Mouse (Mus musculus) limb, embryonic 14.5 days (tissue): ENCODE data around the gene Rab11fip4. TPM values are rescaled to one million over a fixed set of nuclear protein-coding genes. Genes with fewer than 3 reads are reported as not detected.

Experiments used
- ATAC-seq: fragments of 200-750 bp; cut with Nextera tagmentation; 2 replicates; pipeline ENCODE4 v1.8.0; 2017; ENCODE audit warnings: low read depth, moderate number of reproducible peaks, moderate TSS enrichment; ENCODE audit not compliant: low FRiP score
- DNase-seq: peaks from one replicate; pipeline ENCODE4 v3.0.0-alpha.2; 2015; ENCODE audit warnings: low spot score
- H3K27ac ChIP-seq: fragments of 300-500 bp; sonication (generic); replicated peaks from 2 replicates; pipeline ENCODE4 v1.5.1; 2014; ENCODE audit warnings: low read depth, mild to moderate bottlenecking, low read length, moderate library complexity, mixed read lengths
- H3K27me3 ChIP-seq: fragments of 300-500 bp; sonication (generic); 2 replicates; pipeline ENCODE4 v1.6.1; 2014; ENCODE audit warnings: low read length, mixed read lengths; ENCODE audit not compliant: control insufficient read depth, insufficient read depth
- H3K36me3 ChIP-seq: fragments of 300-500 bp; sonication (generic); 2 replicates; pipeline ENCODE4 v1.6.1; 2014; ENCODE audit warnings: mild to moderate bottlenecking, low read length, moderate library complexity, mixed read lengths; ENCODE audit not compliant: control insufficient read depth, insufficient read depth
- H3K4me1 ChIP-seq: fragments of 300-500 bp; sonication (generic); 2 replicates; pipeline ENCODE4 v1.6.1; 2014; ENCODE audit warnings: antibody characterized with exemption, low read length, mixed read lengths; ENCODE audit not compliant: control insufficient read depth, insufficient read depth
- H3K4me2 ChIP-seq: fragments of 300-500 bp; sonication (generic); replicated peaks from 2 replicates; pipeline ENCODE4 v1.6.1; 2014; ENCODE audit warnings: low read depth, mild to moderate bottlenecking, low read length, moderate library complexity; ENCODE audit not compliant: severe bottlenecking
- H3K4me3 ChIP-seq: fragments of 300-500 bp; sonication (generic); replicated peaks from 2 replicates; pipeline ENCODE4 v1.5.1; 2014; ENCODE audit warnings: low read length
- H3K9ac ChIP-seq: fragments of 300-500 bp; sonication (generic); 2 replicates; pipeline ENCODE4 v1.6.1; 2014; ENCODE audit warnings: mild to moderate bottlenecking, low read depth, low read length, moderate library complexity; ENCODE audit not compliant: severe bottlenecking
- H3K9me3 ChIP-seq: fragments of 300-500 bp; sonication (generic); 2 replicates; pipeline ENCODE4 v1.6.1; 2016; ENCODE audit warnings: low read length; ENCODE audit not compliant: control insufficient read depth
- POLR2A ChIP-seq: fragments of 200-500 bp; IDR thresholded peaks from 2 replicates; pipeline ENCODE4 v1.8.0; 2012; ENCODE audit warnings: inconsistent platforms, mild to moderate bottlenecking, moderate library complexity, borderline replicate concordance; ENCODE audit not compliant: insufficient read depth, insufficient read length; ENCODE audit errors: extremely low read depth
- WGBS: fragments of 180-500 bp; shearing (Covaris S2); extraction: QIAGEN DNeasy Blood & Tissue Kit; methylation state at CpG from one replicate; pipeline ENCODE4 v1.1.7; 2014; 5-methylcytosine and 5-hydroxymethylcytosine counted together
- polyA plus RNA-seq, 2 experiments: library from polyadenylated mRNA; depleted of rRNA in 1 of 2; stranded (reverse) in 1 of 2; unstranded in 1 of 2; fragments of >200 nt; fragmentation: Nextera tagmentation in 1 of 2; extraction: Ambion mirVana in 1 of 2; gene quantifications; 2 replicates each; pipeline versions ENCODE4 v1.2.1 to v1.2.3; 2012 to 2014

Rab11fip4 gene
- polyA plus RNA-seq, 2 experiments: 7.4 to 16.4 TPM

- ATAC-seq (no peak), DNase-seq (no peak)
- no peak overlapping the region for H3K4me3 ChIP-seq
- H3K4me2 ChIP-seq: no peak overlapping the region
- no peak overlapping the region for H3K9ac ChIP-seq
- H3K27ac ChIP-seq: no peak overlapping the region
- H3K27me3 ChIP-seq: no peaks in the 10 kb centered on the region
- TF ChIP-seq POLR2A: no peak
- peaks cover 12% of the 10 kb centered on the region for H3K4me1 ChIP-seq
- H3K36me3 ChIP-seq: peaks cover 3% of the 10 kb centered on the region; the same call in 1 of the 2 replicates
- WGBS: 79% methylated on average over 8 of the region's 8 CpGs
- H3K9me3 ChIP-seq: no peaks in the 10 kb centered on the region
These were observed 127.9 kb downstream of the Rab11fip4 start for GRCm38 (mm10) chr11:79718829-79719346.

GRCm38 (mm10) chr11:79720737-79721136 lies 129.7 kb downstream of the Rab11fip4 start:
- Histone ChIP-seq H3K9me3 (no peaks in the 10 kb centered on the region), H3K9ac (no peak overlapping the region), H3K27ac (no peak overlapping the region), H3K4me1 (peaks cover 12% of the 10 kb centered on the region), H3K27me3 (no peaks in the 10 kb centered on the region), H3K36me3 (no peaks in the 10 kb centered on the region), H3K4me2 (no peak overlapping the region), H3K4me3 (no peak overlapping the region)
- DNase-seq (no peak), ATAC-seq (no peak)
- WGBS: 65% methylated on average over 4 of the region's 4 CpGs
- TF ChIP-seq POLR2A: no peak

- Histone ChIP-seq H3K27me3 (no peaks in the 10 kb centered on the region), H3K27ac (no peak overlapping the region), H3K9ac (no peak overlapping the region), H3K4me3 (no peak overlapping the region), H3K4me1 (peaks cover 5% of the 10 kb centered on the region; the same call in 1 of the 2 replicates), H3K4me2 (no peak overlapping the region), H3K36me3 (no peaks in the 10 kb centered on the region), H3K9me3 (no peaks in the 10 kb centered on the region)
- DNase-seq (no peak), ATAC-seq (no peak)
- WGBS: 74% methylated on average over 5 of the region's 5 CpGs
- no peak for TF ChIP-seq POLR2A
These were observed 131.8 kb downstream of the Rab11fip4 start for GRCm38 (mm10) chr11:79722811-79723210.

GRCm38 (mm10) chr11:79725005-79725404 lies 134.0 kb downstream of the Rab11fip4 start:
- H3K9me3 ChIP-seq: no peaks in the 10 kb centered on the region
- H3K27ac ChIP-seq: no peak overlapping the region
- WGBS: 83% methylated on average over 6 of the region's 6 CpGs
- no peak overlapping the region for H3K4me2 ChIP-seq
- H3K4me3 ChIP-seq: no peak overlapping the region
- no peaks in the 10 kb centered on the region; the same call in 1 of the 2 replicates for H3K36me3 ChIP-seq
- no peak for ATAC-seq
- no peak overlapping the region for H3K9ac ChIP-seq
- TF ChIP-seq POLR2A: no peak
- H3K4me1 ChIP-seq: peaks cover 3% of the 10 kb centered on the region; the same call in 1 of the 2 replicates
- no peak for DNase-seq
- H3K27me3 ChIP-seq: no peaks in the 10 kb centered on the region

GRCm38 (mm10) chr11:79729231-79730047 lies 138.4 kb downstream of the Rab11fip4 start:
- peaks cover 3% of the 10 kb centered on the region; the same call in 1 of the 2 replicates for H3K4me1 ChIP-seq
- no peaks in the 10 kb centered on the region for H3K9me3 ChIP-seq
- WGBS: 73% methylated on average over 13 of the region's 13 CpGs
- no peaks in the 10 kb centered on the region for H3K27me3 ChIP-seq
- ATAC-seq: no peak
- TF ChIP-seq POLR2A: no peak
- no peaks in the 10 kb centered on the region; the same call in 1 of the 2 replicates for H3K36me3 ChIP-seq
- H3K4me3 ChIP-seq: no peak overlapping the region
- H3K27ac ChIP-seq: 0 out of 2 replicates have a peak overlapping the region, but pooled peaks have one; percentile 26
- H3K4me2 ChIP-seq: no peak overlapping the region
- peak; percentile 34 for DNase-seq
- peak overlapping the region; percentile 22; the same call in 1 of the 2 replicates for H3K9ac ChIP-seq
